ENCODE assay signal across 20 mouse cellular contexts in the genomic region with DNA sequence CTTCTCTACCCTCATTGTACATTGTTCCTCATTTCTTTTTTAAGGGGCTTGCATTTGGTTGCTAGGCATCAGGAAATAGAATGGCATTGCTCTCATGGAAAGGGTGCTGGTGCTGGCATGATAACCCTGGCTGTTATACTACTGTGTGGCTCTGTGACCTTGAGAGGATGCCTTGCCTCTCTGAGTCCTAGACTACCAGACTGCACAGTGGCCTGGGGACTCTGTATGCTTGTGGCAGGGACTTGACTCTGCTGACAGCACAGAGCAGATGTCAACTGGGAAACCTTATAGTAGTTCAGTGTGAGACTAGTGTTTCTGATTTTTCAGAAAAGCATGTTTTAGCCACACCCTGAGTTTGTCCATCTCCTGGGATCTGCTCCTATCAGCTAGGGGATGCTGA.
A peak's percentile ranks its signal among the peaks of the same experiment; 100 is the strongest.
DNase-seq lines count a peak whose midpoint lies in the region; ATAC-seq lines count a peak whose summit lies in the region.
"Had no signal": no experiment of that assay in that cellular context is flagged by ENCODE, and none has a peak within 500 bp of the region (broad histone marks: within the 10 kb centered on the region; RNA-seq: fewer than 3 reads in every experiment).

No protein-coding gene starts in this region.

- H3K27ac ChIP-seq in forebrain, embryonic 15.5 days (replicated peaks), result no peak overlapping the region
- no peak overlapping the region for H3K27ac ChIP-seq in forebrain, embryonic 14.5 days (ENCODE audit: low read depth, low read length)
- H3K27ac ChIP-seq in midbrain, embryonic 13.5 days, result no peak overlapping the region
- H3K27ac ChIP-seq in midbrain, embryonic 16.5 days (ENCODE audit: low read length), result no peak overlapping the region
- H3K27ac ChIP-seq in hindbrain, embryonic 13.5 days, result no peak overlapping the region
- H3K27ac ChIP-seq in neural tube, embryonic 15.5 days (replicated peaks), result no peak overlapping the region
- H3K27ac ChIP-seq: embryonic facial prominence, embryonic 15.5 days; forebrain, embryonic 10.5 days; limb, embryonic 13.5 days; liver, embryonic 13.5 days had no signal

- no peak for DNase-seq in forebrain, embryonic 14.5 days (ENCODE audit: low spot score)
- no peak for DNase-seq in urinary bladder, postnatal 36 days (ENCODE audit: low spot score in 2 of 2)
- DNase-seq: adrenal gland, postnatal 14 days; cerebellum, adult 11 months; gastrocnemius, postnatal 25 days; liver, embryonic 13.5 days; lung, embryonic 14.5 days; lung, postnatal 36 days; right cerebral cortex, postnatal 25 days; thymus, adult 2 months had no signal

- no peaks in the 10 kb centered on the region; the same call in 1 of the 2 replicates for H3K36me3 ChIP-seq in forebrain, embryonic 15.5 days
- H3K36me3 ChIP-seq in forebrain, embryonic 14.5 days (ENCODE audit: control insufficient read depth, insufficient read depth, low read length), result peaks cover 5% of the 10 kb centered on the region; the same call in 1 of the 2 replicates
- peaks cover 3% of the 10 kb centered on the region; the same call in 1 of the 2 replicates for H3K36me3 ChIP-seq in midbrain, embryonic 13.5 days
- no peaks in the 10 kb centered on the region for H3K36me3 ChIP-seq in midbrain, embryonic 16.5 days (ENCODE audit: control insufficient read depth, insufficient read depth, low read length)
- no peaks in the 10 kb centered on the region for H3K36me3 ChIP-seq in hindbrain, embryonic 13.5 days
- H3K36me3 ChIP-seq in neural tube, embryonic 15.5 days, result no peaks in the 10 kb centered on the region
- H3K36me3 ChIP-seq: embryonic facial prominence, embryonic 15.5 days; forebrain, embryonic 10.5 days; limb, embryonic 13.5 days; liver, embryonic 13.5 days had no signal

- no peak overlapping the region for H3K4me3 ChIP-seq in forebrain, embryonic 15.5 days
- H3K4me3 ChIP-seq in forebrain, embryonic 14.5 days (ENCODE audit: low read depth, low read length), result no peak overlapping the region
- H3K4me3 ChIP-seq in midbrain, embryonic 13.5 days (replicated peaks), result no peak overlapping the region
- H3K4me3 ChIP-seq in midbrain, embryonic 16.5 days (ENCODE audit: low read depth, low read length), result no peak overlapping the region
- H3K4me3 ChIP-seq in hindbrain, embryonic 13.5 days, result no peak overlapping the region
- H3K4me3 ChIP-seq in neural tube, embryonic 15.5 days (replicated peaks), result no peak overlapping the region
- H3K4me3 ChIP-seq: embryonic facial prominence, embryonic 15.5 days; forebrain, embryonic 10.5 days; limb, embryonic 13.5 days; liver, embryonic 13.5 days had no signal

- H3K9ac ChIP-seq in forebrain, embryonic 15.5 days (replicated peaks), result no peak overlapping the region
- no peak overlapping the region for H3K9ac ChIP-seq in forebrain, embryonic 14.5 days (ENCODE audit: low read length)
- no peak overlapping the region for H3K9ac ChIP-seq in midbrain, embryonic 13.5 days (replicated peaks)
- no peak overlapping the region for H3K9ac ChIP-seq in midbrain, embryonic 16.5 days (ENCODE audit: low read depth, low read length)
- H3K9ac ChIP-seq in hindbrain, embryonic 13.5 days, result no peak overlapping the region
- no peak overlapping the region for H3K9ac ChIP-seq in neural tube, embryonic 15.5 days (replicated peaks)
- H3K9ac ChIP-seq: embryonic facial prominence, embryonic 15.5 days; limb, embryonic 13.5 days; liver, embryonic 13.5 days; lung, embryonic 14.5 days had no signal

- no peaks in the 10 kb centered on the region for H3K27me3 ChIP-seq in forebrain, embryonic 15.5 days
- H3K27me3 ChIP-seq in forebrain, embryonic 14.5 days (replicated peaks; ENCODE audit: control insufficient read depth, insufficient read depth, low read length), result no peaks in the 10 kb centered on the region
- H3K27me3 ChIP-seq in midbrain, embryonic 13.5 days, result no peaks in the 10 kb centered on the region
- H3K27me3 ChIP-seq in midbrain, embryonic 16.5 days (ENCODE audit: control insufficient read depth, insufficient read depth, low read depth, low read length), result no peaks in the 10 kb centered on the region
- H3K27me3 ChIP-seq in hindbrain, embryonic 13.5 days, result no peaks in the 10 kb centered on the region
- no peaks in the 10 kb centered on the region for H3K27me3 ChIP-seq in neural tube, embryonic 15.5 days (replicated peaks)
- H3K27me3 ChIP-seq: CH12.LX; embryonic facial prominence, embryonic 15.5 days; limb, embryonic 13.5 days; liver, embryonic 13.5 days had no signal

- no peak overlapping the region for H3K4me2 ChIP-seq in forebrain, embryonic 15.5 days (replicated peaks)
- H3K4me2 ChIP-seq in forebrain, embryonic 14.5 days (ENCODE audit: low read length), result no peak overlapping the region
- no peak overlapping the region for H3K4me2 ChIP-seq in midbrain, embryonic 13.5 days (replicated peaks)
- H3K4me2 ChIP-seq in midbrain, embryonic 16.5 days (ENCODE audit: low read length), result no peak overlapping the region
- H3K4me2 ChIP-seq in hindbrain, embryonic 13.5 days, result no peak overlapping the region
- no peak overlapping the region for H3K4me2 ChIP-seq in neural tube, embryonic 15.5 days
- H3K4me2 ChIP-seq: embryonic facial prominence, embryonic 15.5 days; limb, embryonic 13.5 days; liver, embryonic 13.5 days; lung, embryonic 14.5 days had no signal

- no peaks in the 10 kb centered on the region for H3K4me1 ChIP-seq in forebrain, embryonic 15.5 days
- H3K4me1 ChIP-seq in forebrain, embryonic 14.5 days (ENCODE audit: control insufficient read depth, insufficient read depth, low read length), result no peaks in the 10 kb centered on the region
- H3K4me1 ChIP-seq in midbrain, embryonic 13.5 days (replicated peaks), result peaks cover 9% of the 10 kb centered on the region
- H3K4me1 ChIP-seq in midbrain, embryonic 16.5 days (ENCODE audit: control insufficient read depth, insufficient read depth, low read length), result peaks cover 6% of the 10 kb centered on the region
- peaks cover 22% of the 10 kb centered on the region for H3K4me1 ChIP-seq in hindbrain, embryonic 13.5 days (replicated peaks)
- H3K4me1 ChIP-seq in neural tube, embryonic 15.5 days, result peaks cover 5% of the 10 kb centered on the region; the same call in 1 of the 2 replicates
- H3K4me1 ChIP-seq: embryonic facial prominence, embryonic 15.5 days; limb, embryonic 13.5 days; liver, embryonic 13.5 days had no signal

- 0 out of 2 replicates have a peak, but pooled peaks have one; percentile 35 for ATAC-seq in forebrain, embryonic 15.5 days (replicated peaks)
- no peak for ATAC-seq in forebrain, embryonic 14.5 days
- peak; percentile 65 for ATAC-seq in midbrain, embryonic 13.5 days
- no peak for ATAC-seq in midbrain, embryonic 16.5 days
- 0 out of 2 replicates have a peak, but pooled peaks have one; percentile 49 for ATAC-seq in hindbrain, embryonic 13.5 days (ENCODE audit: low FRiP score)
- ATAC-seq in neural tube, embryonic 15.5 days (ENCODE audit: low FRiP score), result peak; percentile 26; the same call in 1 of the 2 replicates
- ATAC-seq: intestine, postnatal 0 days had no signal

- H3K9me3 ChIP-seq in forebrain, embryonic 15.5 days, result no peaks in the 10 kb centered on the region
- H3K9me3 ChIP-seq in forebrain, embryonic 14.5 days (replicated peaks; ENCODE audit: control insufficient read depth, low read length), result no peaks in the 10 kb centered on the region
- no peaks in the 10 kb centered on the region for H3K9me3 ChIP-seq in midbrain, embryonic 13.5 days
- H3K9me3 ChIP-seq in midbrain, embryonic 16.5 days (replicated peaks; ENCODE audit: control insufficient read depth, low read length, poor library complexity, severe bottlenecking), result no peaks in the 10 kb centered on the region
- no peaks in the 10 kb centered on the region for H3K9me3 ChIP-seq in hindbrain, embryonic 13.5 days
- no peaks in the 10 kb centered on the region for H3K9me3 ChIP-seq in neural tube, embryonic 15.5 days (replicated peaks)
- H3K9me3 ChIP-seq: embryonic facial prominence, embryonic 15.5 days; forebrain, embryonic 10.5 days; limb, embryonic 13.5 days; liver, embryonic 13.5 days had no signal

Comparison
In these comparisons a context has a peak if more than half of its experiments do, and no peak if none do; other contexts are left out.
1. ATAC-seq: peak in forebrain, embryonic 15.5 days (single experiment), midbrain, embryonic 13.5 days (single experiment), hindbrain, embryonic 13.5 days (single experiment) and neural tube, embryonic 15.5 days (single experiment); none in forebrain, embryonic 14.5 days (single experiment) and midbrain, embryonic 16.5 days (single experiment).